Mouse (Mus musculus): ENCODE results near the gene Sapcd1. TPM values are rescaled to one million over a fixed set of nuclear protein-coding genes. Genes with fewer than 3 reads are reported as not detected.

Sapcd1 gene
- polyA plus RNA-seq, 1 experiment from 2014 or later: 3.2 TPM

DNA sequence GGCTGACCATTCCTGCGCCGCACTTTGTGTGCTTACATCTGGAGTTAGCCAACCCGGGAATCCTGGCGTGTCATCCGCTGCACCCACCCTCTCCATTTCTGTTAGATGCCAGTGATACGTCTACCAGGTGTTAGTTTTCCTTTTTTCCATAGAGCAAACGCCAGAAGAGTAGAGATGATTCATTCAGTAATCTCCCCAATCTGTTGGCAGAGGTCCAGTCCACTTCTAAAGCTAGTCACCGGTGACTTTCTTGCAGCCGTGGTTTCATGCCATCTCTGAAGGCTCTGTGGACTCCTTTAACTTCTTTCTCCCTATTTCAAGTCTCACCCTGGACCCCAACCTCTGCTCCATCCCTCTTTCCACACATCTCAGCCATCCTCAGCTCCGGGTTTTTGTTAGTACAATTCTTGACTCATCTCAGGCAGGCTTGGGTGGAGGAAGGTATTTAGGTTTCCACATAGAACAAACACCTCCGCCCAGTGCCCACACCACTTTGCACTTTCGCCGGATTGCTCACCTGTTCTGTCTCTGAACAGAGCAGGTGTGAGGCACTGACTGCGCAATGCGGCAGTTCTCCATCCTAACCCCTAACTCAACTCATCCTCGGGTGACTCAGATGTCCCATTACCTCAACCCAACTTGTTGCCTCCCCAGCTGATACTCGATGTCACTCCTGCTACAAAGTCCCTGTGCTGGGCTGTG lies 40.5 kb upstream of the Sapcd1 start:
- H3K27me3 ChIP-seq (replicated peaks; ENCODE audit: control insufficient read depth, insufficient read depth, low read length): peaks cover 7% of the 10 kb centered on the region; the same call in 1 of the 2 replicates
- H3K9ac ChIP-seq (ENCODE audit: low read depth, low read length): no peak overlapping the region
- H3K4me1 ChIP-seq (replicated peaks; ENCODE audit: control insufficient read depth, insufficient read depth, low read length): peaks cover 9% of the 10 kb centered on the region; the same call in 1 of the 2 replicates
- no peak for TF ChIP-seq CTCF (IDR thresholded peaks at IDR 0.05; ENCODE audit: low read depth)
- no peaks in the 10 kb centered on the region for H3K9me3 ChIP-seq (ENCODE audit: control insufficient read depth)
- no peak overlapping the region for H3K4me2 ChIP-seq (replicated peaks; ENCODE audit: low read depth)
- no peak for ATAC-seq
- 65% methylated on average over 17 of the region's 17 CpGs for WGBS
- H3K4me3 ChIP-seq (ENCODE audit: low read depth, low read length): no peak overlapping the region
- H3K36me3 ChIP-seq (ENCODE audit: control insufficient read depth, insufficient read depth): no peaks in the 10 kb centered on the region
- H3K27ac ChIP-seq (ENCODE audit: low read depth, low read length): no peak overlapping the region

DNA sequence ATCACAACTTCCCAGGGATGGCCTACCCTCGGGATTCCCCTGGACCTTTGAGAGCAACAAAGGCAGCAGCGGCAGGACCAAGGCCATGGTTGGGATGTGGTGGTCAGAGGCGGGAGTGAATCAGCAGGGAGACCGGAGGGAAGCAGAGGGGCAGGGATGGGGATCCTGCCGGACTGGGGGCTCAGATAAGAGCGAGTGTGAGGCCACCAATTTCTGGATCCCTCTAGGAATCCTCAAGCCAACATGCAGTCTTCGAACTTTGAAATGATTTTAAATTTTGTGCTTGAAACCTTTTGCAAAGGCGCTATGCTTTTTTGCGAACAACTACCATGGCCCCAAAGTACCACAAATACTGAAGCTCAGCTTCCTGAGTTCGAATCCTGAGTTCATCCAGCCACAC lies 38.3 kb upstream of the Sapcd1 start, which contains the start of gene Mpig6b:
Gene Mpig6b, minus strand, starts transcription at position 101 of the 400 bp plus-strand sequence.
- ATAC-seq: no peak
- peak within 1 kb of the TSS; percentile 34 for H3K4me3 ChIP-seq (ENCODE audit: low read depth, low read length)
- no peaks in the 10 kb centered on the region for H3K9me3 ChIP-seq (ENCODE audit: control insufficient read depth)
- H3K36me3 ChIP-seq (ENCODE audit: control insufficient read depth, insufficient read depth): peaks cover 8% of the 10 kb centered on the region
- 69% methylated on average over 10 of the region's 10 CpGs for WGBS
- H3K27me3 ChIP-seq (replicated peaks; ENCODE audit: control insufficient read depth, insufficient read depth, low read length): peaks cover 7% of the 10 kb centered on the region; the same call in 1 of the 2 replicates
- peaks cover 9% of the 10 kb centered on the region; the same call in 1 of the 2 replicates for H3K4me1 ChIP-seq (replicated peaks; ENCODE audit: control insufficient read depth, insufficient read depth, low read length)
- peak within 1 kb of the TSS; percentile 45; the same call in 1 of the 2 replicates for H3K9ac ChIP-seq (ENCODE audit: low read depth, low read length)
- peak within 1 kb of the TSS; percentile 71 for H3K4me2 ChIP-seq (replicated peaks; ENCODE audit: low read depth)
- TF ChIP-seq CTCF (IDR thresholded peaks at IDR 0.05; ENCODE audit: low read depth): no peak
- H3K27ac ChIP-seq (ENCODE audit: low read depth, low read length): peak within 1 kb of the TSS; percentile 23; the same call in 1 of the 2 replicates

DNA sequence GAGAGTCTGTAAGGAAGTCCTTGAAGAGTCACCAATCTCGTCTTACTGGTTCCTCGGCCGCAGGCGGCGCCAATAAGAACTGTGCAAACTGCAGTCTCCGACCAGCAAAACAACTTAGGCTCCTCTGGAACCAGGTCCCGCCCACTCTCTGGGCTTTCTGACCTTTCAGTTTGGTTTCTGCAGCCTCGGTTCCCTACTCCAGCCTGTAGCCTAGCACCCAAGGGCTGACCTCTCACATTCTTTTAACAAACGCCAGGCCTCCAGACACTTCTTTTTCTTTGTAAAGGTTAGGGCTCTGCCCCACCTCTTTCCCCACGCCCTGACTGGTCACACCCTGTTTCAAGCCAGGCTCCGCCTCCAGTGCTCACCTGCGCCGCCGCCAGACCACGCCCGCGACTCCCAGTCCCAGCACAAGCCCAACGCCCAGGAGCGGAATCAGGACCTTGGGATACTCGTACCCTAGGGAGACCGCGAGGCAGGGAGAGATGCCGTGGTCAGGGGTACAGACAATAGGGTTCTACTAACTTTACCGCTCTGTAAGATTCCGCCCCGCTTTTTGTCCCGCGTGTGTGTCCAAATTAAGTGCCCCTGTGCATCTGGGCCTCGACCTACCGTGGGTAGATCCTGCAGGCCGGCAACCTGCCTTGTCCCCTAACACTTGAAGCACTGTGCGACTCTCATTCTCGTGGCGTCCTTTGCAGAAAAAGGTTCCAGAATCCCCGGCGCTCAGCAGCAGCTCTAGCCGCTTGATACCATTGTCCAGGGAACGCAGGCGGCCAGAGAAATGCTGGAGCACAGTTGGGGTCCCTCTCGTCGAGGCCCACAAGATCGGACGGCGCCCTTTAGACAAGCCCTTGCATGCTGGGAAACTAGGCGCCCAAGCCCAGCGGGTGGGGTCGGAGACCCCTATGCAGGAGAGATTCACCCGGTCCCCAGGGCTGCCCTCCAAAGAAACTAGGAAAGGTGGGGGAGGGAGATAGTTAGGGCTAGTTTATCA lies 37.4 kb upstream of the Sapcd1 start, which contains the start of gene Ly6g6c:
Gene Ly6g6c, plus strand, starts transcription at position 438 of the 997 bp plus-strand sequence.
- H3K27me3 ChIP-seq (replicated peaks; ENCODE audit: control insufficient read depth, insufficient read depth, low read length): peaks cover 7% of the 10 kb centered on the region; the same call in 1 of the 2 replicates
- no peaks in the 10 kb centered on the region for H3K9me3 ChIP-seq (ENCODE audit: control insufficient read depth)
- peak within 1 kb of the TSS; percentile 45; the same call in 1 of the 2 replicates for H3K9ac ChIP-seq (ENCODE audit: low read depth, low read length)
- H3K4me1 ChIP-seq (replicated peaks; ENCODE audit: control insufficient read depth, insufficient read depth, low read length): peaks cover 9% of the 10 kb centered on the region; the same call in 1 of the 2 replicates
- H3K27ac ChIP-seq (ENCODE audit: low read depth, low read length): peak within 1 kb of the TSS; percentile 23; the same call in 1 of the 2 replicates
- H3K36me3 ChIP-seq (ENCODE audit: control insufficient read depth, insufficient read depth): peaks cover 13% of the 10 kb centered on the region
- peak; percentile 84 for ATAC-seq
- WGBS: 7% methylated on average over 48 of the region's 48 CpGs
- H3K4me3 ChIP-seq (ENCODE audit: low read depth, low read length): peak within 1 kb of the TSS; percentile 34
- H3K4me2 ChIP-seq (replicated peaks; ENCODE audit: low read depth): peak within 1 kb of the TSS; percentile 71
- peak; percentile 33 for TF ChIP-seq CTCF (IDR thresholded peaks at IDR 0.05; ENCODE audit: low read depth)

DNA sequence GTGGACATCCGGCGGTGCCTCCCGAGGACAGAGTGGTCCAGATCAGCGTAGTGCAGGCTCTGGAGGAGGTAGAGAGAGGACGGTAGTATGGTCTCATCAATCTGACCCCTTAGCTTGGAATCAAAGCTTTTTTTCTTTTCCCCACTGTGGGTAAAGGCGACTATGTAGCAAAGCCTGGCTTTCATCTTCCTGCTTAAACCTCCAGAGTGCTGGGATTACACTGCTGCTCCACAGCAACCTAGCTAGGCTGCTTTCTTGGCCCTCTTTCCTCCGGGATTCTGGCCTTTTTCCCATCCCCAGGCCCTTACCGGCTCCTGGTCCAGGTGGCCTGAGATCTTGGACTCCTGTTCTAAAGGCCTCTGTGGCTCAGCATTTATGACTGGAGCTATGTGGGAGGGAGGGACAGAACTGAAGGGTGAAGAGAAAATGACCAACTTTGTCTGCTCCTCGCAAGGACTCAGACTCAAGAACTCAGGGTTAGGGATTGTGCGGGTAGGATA lies 36.6 kb upstream of the Sapcd1 start:
- Histone ChIP-seq H3K9ac (ENCODE audit: low read depth, low read length) (0 out of 2 replicates have a peak overlapping the region, but pooled peaks have one; percentile 45), H3K4me3 (ENCODE audit: low read depth, low read length) (peak overlapping the region; percentile 34), H3K27ac (ENCODE audit: low read depth, low read length) (peak overlapping the region; percentile 23; the same call in 1 of the 2 replicates), H3K4me2 (replicated peaks; ENCODE audit: low read depth) (peak overlapping the region; percentile 71), H3K4me1 (replicated peaks; ENCODE audit: control insufficient read depth, insufficient read depth, low read length) (peaks cover 9% of the 10 kb centered on the region; the same call in 1 of the 2 replicates), H3K27me3 (replicated peaks; ENCODE audit: control insufficient read depth, insufficient read depth, low read length) (peaks cover 7% of the 10 kb centered on the region; the same call in 1 of the 2 replicates), H3K36me3 (ENCODE audit: control insufficient read depth, insufficient read depth) (peaks cover 13% of the 10 kb centered on the region), H3K9me3 (ENCODE audit: control insufficient read depth) (no peaks in the 10 kb centered on the region)
- 35% methylated on average over 10 of the region's 10 CpGs for WGBS
- peak; percentile 4; the same call in 1 of the 2 replicates for ATAC-seq
- TF ChIP-seq CTCF (IDR thresholded peaks at IDR 0.05; ENCODE audit: low read depth): no peak

DNA sequence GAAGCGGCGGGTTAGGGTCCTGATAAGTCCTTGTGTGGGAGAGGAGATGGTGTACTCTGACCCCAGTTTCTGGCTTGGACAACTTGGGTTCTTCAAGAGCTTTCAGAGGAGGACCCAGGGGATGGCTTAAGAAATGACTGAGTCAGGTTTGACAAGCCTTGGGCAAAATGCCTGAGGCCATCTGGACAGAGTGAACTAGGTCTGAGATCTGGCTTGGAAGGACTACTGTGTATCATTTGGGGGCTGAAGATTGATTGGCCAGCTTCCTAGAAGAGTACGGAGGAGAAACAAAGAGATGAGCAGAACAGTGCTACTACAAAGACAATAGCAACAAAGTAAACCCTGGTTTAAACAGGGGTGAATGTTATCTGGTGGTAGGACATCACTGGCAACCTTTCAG lies 35.6 kb upstream of the Sapcd1 start:
- WGBS: 86% methylated on average over 3 of the region's 3 CpGs
- ATAC-seq: no peak
- Histone ChIP-seq H3K4me2 (replicated peaks; ENCODE audit: low read depth) (no peak overlapping the region), H3K27ac (ENCODE audit: low read depth, low read length) (no peak overlapping the region), H3K36me3 (ENCODE audit: control insufficient read depth, insufficient read depth) (peaks cover 14% of the 10 kb centered on the region), H3K4me3 (ENCODE audit: low read depth, low read length) (no peak overlapping the region), H3K9ac (ENCODE audit: low read depth, low read length) (no peak overlapping the region), H3K9me3 (ENCODE audit: control insufficient read depth) (no peaks in the 10 kb centered on the region), H3K27me3 (replicated peaks; ENCODE audit: control insufficient read depth, insufficient read depth, low read length) (peaks cover 7% of the 10 kb centered on the region; the same call in 1 of the 2 replicates), H3K4me1 (replicated peaks; ENCODE audit: control insufficient read depth, insufficient read depth, low read length) (peaks cover 9% of the 10 kb centered on the region; the same call in 1 of the 2 replicates)
- no peak for TF ChIP-seq CTCF (IDR thresholded peaks at IDR 0.05; ENCODE audit: low read depth)
